Mouse (Mus musculus) testis, adult 2 months (tissue): ENCODE measurements around the gene Mcm5.

Source experiments
- CTCF ChIP-seq: fragments of 200-500 bp; IDR thresholded peaks from 2 replicates; pipeline ENCODE4 v1.5.1; 2012; ENCODE audit warnings: low read depth, mild to moderate bottlenecking, inconsistent platforms, low read length, moderate library complexity; ENCODE audit not compliant: control insufficient read depth, insufficient read depth, insufficient replicate concordance
- POLR2A ChIP-seq: fragments of 200-500 bp; IDR thresholded peaks from 2 replicates; pipeline ENCODE4 v1.6.1; 2012; ENCODE audit warnings: low read depth, mild to moderate bottlenecking, inconsistent platforms, low read length, moderate library complexity; ENCODE audit not compliant: control insufficient read depth

DNA sequence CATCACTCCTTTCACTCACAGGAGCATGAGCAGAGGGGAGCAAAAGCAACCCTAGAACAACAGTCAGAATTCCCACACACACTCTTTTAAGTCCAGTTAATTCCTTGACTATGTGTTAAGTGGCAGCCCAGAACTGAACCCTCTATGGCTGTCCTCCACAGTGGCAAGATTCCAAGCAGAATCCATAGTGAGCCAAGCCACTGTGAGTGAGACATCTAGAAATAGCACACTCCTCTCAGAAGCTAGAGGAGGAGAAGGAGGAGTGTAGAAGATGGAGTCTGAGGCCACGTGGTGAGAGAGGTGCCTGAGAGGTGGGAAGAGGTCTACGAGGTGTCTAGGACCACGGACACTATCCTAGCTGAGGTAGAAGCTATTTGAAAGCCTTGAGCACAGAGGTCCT, 44.6 kb upstream of the Mcm5 start:
- TF ChIP-seq POLR2A: no peak
- TF ChIP-seq CTCF: no peak
